Mouse (Mus musculus) colon, adult 2 months (tissue): ENCODE data around the gene Zfp946. TPM values are rescaled to one million over a fixed set of nuclear protein-coding genes. Genes with fewer than 3 reads are reported as not detected.

Experiments used
- polyA plus RNA-seq: library from polyadenylated mRNA; depleted of rRNA; stranded (reverse); fragments of >200 nt; gene quantifications from 2 replicates; pipeline ENCODE4 v1.2.3, GENCODE M21; 2012; rRNA removed

Zfp946 gene
- polyA plus RNA-seq = 4.6 and 5.1 TPM in 2 replicates

DNA sequence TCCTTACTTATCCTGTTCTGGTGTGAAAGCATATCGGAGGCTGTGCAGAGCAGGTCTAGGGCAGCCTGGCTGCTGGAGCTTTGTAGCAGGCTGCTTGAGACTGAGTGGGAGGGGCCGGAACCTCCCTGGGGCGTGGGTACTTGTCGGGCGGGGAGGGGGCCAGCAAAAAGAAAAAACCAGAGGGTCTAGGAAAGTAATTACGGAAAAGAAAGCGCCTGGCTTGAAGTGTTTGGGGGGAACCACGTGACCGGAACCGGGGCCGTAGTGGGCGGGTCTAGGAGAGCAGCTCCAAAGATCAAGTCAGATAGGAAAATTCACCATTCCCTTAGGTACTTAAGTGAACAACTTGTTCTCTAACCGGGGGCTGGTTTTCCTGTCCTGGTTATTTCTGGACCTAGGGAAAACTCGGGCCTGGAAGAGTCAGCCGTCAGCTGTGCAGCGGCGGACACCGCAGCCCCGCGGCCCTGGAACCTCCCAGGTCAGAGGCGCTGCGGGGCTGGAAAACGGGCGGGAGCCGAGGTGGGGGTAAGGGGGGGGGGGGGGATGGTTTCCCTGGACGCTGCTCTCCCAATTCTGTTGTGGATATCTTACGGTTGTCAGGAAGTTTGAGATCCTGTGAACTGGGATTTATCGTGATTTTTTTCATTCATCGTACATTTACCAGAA, at the start of gene Zfp946:
TSS of gene Zfp946 (plus strand) at position 271 of the 666 bp plus-strand sequence.

Other genes with a start within 250 kb of the Zfp946 start
- 0.19 and 0.20 TPM in 2 replicates for gene Zfp994, start 198.6 kb upstream of the Zfp946 start, polyA plus RNA-seq
- gene CT030661.1, start 109.4 kb upstream of the Zfp946 start, polyA plus RNA-seq = 0.42 and 0.61 TPM in 2 replicates
- 2.7 and 4.2 TPM in 2 replicates for gene Zfp944, start 62.8 kb upstream of the Zfp946 start, polyA plus RNA-seq
- gene Zfp758, start 62.8 kb upstream of the Zfp946 start, polyA plus RNA-seq = 0.58 and 0.65 TPM in 2 replicates
- not detected in 2 replicates for gene Vmn2r111, start 149.3 kb downstream of the Zfp946 start, polyA plus RNA-seq
- gene Vmn2r112, start 176.7 kb downstream of the Zfp946 start, polyA plus RNA-seq = not detected in 2 replicates